Mouse (Mus musculus) urinary bladder, adult 18-20 months (tissue): ENCODE results near the gene Hddc2.

ENCODE experiments used
- DNase-seq, 2 experiments: peaks; one replicate each; pipeline ENCODE4 v3.0.0; 2022; ENCODE audit warnings: low spot score in 2 of 2, mixed read lengths in 2 of 2

The Hddc2 gene

DNA sequence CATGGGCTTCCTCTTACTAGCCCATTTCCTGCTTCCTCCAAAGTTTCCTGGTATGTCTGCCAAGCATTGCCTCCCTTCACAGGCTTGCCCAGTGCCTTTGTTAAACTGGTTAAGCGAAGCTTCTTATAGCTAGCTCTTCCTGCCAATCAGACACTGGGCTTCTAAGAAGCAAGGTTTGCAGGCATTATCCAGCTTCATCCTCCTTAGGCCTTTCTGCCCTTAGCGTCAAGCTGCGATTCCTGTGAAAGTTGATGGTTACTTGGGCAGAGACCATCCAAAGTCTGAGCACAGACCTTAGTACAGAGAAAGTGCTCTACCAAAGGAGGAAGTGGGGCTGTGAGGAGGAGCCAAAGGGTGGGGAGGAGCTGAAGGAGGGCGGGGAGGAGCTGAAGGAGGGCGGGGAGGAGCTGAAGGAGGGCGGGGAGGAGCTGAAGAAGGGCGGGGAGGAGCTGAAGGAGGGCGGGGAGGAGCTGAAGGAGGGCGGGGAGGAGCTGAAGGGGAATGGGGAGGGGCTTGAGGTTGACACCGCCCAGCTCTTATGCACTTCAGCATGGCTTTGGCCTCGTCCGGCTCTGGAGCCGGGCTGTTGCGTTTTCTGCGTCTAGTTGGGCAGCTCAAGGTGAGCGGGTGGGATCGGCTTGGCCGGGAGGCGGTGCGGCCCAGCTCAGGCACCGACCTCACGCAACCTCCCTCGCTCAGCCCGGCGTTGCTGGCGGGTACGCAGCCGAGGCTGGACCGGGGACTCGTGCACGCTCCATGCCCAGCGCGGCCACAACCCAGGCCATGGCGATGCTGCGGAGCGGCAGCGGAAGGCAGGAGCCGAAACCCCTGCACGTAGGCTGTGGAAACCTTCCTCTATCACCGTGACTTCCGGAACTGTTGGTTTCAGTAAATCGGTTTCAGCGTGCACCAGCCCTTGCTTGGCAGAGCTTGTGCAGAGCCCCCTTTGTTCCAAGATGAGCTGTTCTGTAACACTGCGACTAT, at the start of gene Hddc2:
TSS of gene Hddc2 (plus strand) at position 519 of the 984 bp plus-strand sequence.
- peak; percentile 43 to 67 for DNase-seq

DNA sequence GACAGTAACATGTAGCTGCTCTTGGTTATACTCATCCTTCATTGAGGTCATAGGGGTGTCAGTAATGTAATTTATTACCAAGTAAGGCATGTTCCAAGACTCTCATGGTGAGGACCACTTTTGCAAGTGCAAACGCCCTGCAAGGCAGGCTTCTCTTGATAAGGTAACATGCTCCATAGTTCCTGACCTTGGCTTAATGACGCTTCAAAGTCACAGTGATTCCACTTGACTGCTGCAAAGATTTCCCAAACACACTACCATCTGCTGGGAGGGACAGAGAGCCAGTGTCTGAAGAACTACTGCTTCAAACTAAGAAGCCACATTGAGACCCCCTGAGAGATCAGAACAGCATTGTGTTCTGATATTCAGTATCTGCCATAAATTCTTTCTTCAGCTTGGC, 40.4 kb upstream of the Hddc2 start:
- DNase-seq, result no peak

DNA sequence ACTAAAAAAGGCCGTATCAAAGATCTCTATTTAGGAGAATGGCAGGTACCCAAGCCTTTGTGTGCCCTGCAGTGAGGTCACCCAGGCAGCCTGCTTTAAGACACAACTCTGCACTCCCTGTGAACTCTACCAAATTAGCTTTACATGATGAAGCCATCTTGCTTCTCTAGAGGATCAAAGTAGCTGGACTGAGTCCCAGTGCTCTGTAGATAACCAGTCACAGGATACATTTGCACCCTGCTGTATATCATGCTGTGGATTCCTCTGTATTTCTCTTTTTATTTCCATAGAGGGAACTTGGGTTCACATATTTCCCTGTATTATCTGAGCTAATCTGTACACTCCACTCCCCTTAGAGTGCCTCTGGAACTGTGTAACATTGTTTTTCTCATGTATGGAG, 40.0 kb upstream of the Hddc2 start:
- no peak for DNase-seq

DNA sequence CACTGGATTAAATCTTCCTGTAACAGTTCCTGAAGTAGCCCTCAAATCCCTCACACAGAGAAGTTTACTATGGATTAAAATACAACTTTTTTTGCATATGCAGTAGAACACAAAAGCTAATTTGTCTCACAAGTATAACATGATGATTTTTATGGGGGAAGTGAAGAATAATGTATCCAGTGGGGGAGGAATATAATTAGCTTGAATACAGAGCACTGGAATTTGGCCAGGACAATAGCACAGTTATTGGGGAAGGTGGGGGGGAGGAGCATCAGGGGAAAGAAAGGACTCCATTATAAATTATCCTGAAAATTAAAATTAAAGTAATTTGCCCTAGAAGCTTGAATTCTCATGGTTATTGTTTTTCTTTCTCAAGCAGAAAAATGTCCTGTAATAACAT, 25.4 kb upstream of the Hddc2 start:
- no peak for DNase-seq

DNA sequence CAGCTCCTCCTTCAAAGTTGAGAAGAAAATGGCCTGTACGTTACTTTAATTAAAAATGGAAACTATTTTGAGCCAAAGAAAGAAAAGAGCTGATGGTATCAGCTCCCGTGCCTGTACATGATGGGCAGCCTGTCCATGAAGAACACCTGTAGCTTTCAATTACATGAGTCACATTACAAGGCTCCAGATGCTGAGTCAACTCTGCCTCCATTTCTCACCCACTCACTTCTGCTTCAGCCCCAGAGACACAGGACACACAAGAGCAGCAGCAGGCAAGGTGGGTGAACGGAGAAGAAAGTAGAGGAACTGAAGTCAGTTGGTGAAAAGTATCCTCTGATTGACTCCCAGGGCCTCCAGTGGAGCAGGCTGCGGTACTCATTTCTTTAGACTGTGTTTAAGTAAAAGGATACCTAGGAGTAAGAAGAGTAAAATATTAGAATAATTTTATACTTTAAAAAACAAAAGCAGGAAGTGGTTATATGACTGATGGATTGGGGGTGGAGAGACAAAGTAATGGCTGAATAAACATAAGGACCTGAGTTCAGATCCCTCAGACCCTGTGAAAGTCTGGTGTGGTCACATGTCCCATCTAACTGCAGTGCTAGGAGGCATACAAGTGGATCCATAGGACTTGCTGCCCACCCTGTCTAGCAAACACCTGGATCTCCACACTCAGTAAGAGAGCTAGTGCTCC, 24.3 kb upstream of the Hddc2 start:
- DNase-seq, result no peak

DNA sequence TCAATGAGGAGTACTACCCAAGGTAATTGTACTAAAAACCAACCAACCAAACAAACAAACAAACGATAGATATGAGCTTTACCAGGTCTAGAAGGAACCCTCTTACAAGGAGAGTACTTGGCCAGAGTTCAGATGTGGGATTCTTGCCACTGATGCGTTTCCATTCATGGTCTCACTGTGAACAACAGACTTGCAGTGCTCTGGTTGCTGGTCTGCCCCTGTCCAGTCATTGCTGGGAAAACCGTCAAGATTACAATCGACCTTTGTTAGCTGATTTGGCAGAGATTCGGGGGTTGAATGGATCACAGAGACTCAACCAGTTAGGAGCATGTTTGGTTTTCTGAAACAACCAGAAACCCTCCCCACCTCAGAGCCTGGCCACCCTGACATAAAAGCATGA, 17.5 kb upstream of the Hddc2 start:
- no peak for DNase-seq

DNA sequence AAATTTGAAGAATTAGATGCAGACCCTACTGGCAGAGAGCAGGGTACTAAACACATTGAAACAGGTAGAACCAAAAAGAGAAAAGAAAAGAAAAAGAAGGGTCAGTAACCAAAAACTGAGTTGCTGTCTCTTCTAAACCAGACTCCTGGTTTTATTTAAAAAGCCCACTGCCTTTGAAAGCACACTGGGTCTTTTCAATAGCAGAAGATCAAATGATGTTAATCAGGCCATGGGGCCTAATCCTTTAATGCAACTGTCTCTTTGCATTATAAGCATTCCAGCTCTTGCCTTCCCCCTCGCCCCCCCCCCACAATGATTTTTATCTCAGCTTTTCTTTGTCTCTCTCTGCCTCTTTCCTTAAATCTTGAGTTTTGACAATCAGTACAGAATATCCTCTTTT, 16.7 kb upstream of the Hddc2 start:
- DNase-seq, result no peak

DNA sequence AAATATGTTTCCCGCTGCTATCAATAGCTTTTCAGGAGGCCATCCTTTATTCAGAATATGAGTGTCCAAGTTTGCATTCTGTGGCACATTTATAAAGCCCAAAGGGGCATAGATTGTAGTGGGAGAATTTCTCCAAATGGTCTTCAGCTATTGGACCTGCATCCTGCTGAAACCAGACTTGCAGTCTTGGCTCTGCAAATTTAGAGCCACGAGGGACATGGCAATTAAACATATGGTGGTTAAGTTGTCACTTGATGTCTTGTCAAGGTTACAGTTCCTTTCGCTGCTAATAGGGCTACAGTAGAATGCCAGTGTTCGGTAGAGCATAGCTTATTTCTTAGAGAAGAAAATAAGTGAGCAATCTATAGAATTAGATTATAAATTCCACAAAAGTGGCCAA, 16.1 kb upstream of the Hddc2 start:
- no peak for DNase-seq

DNA sequence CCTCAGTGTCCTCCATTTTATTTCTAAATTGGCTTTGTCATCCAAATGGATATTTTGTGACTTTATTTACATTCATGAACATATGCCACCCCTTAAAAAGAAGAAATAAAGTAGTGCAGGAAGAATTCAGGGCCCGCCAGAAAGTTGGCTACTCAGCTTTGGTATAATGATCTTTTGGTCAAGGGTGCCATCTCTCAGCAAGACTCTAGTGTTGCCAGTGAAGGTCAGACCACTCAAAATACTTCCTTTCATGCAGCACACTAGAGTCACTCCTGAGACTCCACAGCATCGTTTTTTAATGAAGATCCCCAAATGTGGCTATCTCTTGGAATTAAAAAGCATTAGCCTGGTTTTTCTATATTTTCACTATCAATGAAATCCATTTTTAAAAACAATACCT, 14.9 kb upstream of the Hddc2 start:
- no peak for DNase-seq

DNA sequence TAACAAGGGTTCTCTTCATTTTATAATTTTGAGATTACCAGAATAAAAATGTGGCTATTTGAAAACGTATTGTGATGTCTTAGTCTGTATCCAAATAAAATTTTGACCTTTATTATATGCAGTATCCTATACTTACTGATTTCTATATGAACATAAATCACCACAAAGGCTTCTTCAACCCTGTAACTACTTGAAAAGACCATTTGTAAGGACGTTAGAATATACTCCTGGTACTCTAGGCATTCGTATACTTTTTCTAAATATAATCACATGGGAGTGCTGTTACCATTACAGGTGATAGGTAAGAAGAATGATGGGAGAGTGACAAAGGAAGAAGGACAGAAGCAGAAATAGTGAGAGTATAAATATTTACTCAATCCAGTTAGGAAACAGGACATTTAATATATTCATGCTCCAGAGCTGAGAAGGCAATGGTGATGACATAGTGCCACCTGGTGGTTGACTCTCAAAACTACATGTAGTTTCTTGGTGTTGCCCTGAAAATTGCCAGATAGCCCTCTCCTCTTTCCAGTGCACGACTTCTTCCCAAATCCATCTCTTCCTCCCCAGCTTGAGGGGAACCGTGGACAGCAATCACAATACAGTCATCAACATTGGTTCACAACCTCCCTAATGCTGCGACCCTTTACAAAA, 14.1 kb upstream of the Hddc2 start:
- peak in 1 of 2 experiments; percentile 20 for DNase-seq

DNA sequence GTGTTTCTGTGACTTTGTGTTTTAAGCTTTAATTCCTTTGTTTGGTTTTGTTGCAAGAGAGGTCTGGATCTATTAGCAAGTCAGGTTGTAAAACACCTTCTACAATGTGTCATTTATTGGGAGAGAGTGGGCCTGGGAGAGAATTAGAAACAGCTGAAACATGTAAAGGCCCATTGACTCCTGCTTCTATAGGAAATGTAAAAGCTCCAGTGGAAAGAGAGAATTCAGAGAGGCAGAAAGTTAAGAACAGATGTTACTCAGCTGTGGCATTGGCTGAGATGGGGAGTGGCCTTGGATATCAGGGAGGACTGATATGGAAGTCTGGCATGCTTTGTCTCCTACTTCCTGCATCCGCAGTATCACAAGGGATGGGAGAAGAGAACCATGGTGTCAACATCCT, 12.9 kb upstream of the Hddc2 start:
- DNase-seq, result no peak

DNA sequence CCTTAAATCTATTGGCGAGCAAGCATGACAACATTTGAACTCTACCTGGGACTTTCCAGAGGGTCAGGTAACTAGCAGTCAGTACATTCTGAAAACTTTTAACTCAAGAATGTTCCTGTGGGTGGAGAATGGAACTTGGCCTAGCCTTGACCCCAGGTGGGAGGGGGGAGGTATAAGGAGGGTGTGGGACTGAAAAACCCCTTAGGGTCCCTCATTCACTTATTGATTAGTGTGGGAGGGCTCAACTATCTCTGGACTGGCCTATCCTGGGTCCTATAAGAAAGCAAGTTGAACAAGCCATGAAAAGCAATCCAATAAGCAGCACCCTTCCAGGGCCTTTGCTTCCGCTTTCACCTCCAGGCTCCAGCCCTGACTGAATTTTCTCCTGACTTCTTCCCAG, 9.7 kb upstream of the Hddc2 start:
- no peak for DNase-seq

DNA sequence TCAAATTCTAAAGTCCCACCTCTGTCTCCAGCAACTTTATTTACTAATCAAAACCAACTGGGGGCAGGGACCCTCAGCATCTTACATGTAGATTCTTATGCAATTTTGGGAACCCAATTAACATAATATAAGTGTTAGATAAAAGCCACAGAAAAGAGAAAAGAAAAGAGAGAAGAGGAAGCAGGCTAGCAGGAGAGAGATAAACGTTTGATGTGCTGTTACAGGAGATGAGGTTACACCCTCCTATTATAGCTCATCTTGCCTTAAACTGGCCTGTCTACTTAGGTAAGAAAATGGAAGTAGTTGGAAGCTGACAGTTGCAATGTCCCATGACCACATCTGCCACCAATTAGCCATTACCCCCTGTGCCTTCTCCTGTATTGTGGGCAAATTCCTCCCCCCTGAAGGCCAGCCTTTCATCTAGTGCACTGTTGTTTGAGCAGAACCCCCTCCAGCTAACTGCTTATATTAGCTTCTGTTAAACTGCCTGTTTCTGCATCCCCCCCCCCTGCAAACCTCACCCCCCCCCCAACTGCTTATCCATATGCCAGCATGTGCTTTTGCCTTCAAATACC, 6.1 kb upstream of the Hddc2 start:
- no peak for DNase-seq

DNA sequence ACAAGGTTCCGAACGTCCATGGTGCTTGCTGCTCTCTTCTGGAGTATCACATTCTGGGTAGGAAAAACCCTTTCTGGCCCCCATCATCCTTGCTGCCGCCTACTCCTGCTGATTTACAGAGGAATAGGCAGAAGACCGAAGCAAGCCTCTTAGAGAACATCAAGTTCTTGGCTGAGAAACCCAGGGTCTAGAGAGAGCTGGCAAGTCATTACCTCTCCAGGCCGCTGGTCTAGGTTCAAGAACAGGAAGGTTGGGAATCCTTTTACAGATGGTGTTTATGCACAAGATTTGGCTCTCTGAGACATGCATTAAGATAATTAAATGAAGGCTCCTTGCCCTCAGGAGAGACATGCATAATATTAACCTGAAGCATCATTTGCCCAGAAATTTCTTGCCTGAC, 5.3 kb downstream of the Hddc2 start:
- DNase-seq, result no peak

DNA sequence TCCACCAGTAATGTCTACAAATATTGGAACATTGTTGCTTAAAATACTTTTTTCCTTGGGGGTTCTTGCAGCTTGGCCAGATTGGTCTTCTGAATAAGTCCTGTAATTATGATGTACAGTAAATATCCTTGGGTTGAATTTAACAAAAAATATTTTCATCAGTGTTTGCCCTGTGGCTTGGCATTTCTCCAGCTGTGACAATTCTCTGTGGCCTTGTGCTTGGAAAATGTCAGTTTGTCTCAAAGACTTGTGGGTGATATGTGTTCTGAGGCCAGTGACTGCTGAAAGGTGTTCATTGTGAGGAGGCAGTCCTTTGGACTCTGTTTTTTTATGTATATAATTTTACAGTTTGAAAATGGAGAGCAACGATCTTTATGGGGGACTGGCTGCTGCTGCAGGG, 16.3 kb downstream of the Hddc2 start:
- DNase-seq, result no peak

DNA sequence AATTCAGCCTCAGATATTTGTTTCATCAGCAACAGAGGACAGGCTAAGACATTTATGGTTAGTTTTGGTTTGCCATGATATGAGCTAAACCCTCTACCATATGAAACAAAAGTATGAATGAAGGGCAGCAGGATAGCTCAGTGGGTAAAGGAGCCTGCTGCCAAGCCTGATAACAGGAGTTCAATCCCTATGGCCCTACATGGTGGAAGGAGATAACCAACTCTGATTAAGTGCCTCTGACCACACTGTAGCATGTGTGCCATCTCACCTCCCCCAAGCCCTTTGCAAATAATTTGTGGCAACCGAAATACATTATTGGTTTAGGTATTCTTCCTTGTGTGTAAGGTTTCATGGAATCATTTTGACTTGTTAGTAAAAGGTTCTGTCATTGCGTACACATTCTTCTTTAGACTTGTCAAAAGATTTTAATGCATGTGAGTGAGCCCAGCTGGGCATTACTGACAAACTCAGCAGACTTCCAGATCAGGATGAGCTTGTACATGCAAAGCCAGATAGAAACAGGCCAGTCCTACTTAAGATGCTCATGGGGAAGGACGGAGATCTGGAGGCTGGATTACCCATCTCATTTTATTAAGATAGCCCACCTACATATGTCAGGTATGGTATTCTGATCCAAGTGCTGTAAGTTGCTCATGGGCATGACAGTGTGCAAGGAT, 17.2 kb downstream of the Hddc2 start:
- no peak for DNase-seq

DNA sequence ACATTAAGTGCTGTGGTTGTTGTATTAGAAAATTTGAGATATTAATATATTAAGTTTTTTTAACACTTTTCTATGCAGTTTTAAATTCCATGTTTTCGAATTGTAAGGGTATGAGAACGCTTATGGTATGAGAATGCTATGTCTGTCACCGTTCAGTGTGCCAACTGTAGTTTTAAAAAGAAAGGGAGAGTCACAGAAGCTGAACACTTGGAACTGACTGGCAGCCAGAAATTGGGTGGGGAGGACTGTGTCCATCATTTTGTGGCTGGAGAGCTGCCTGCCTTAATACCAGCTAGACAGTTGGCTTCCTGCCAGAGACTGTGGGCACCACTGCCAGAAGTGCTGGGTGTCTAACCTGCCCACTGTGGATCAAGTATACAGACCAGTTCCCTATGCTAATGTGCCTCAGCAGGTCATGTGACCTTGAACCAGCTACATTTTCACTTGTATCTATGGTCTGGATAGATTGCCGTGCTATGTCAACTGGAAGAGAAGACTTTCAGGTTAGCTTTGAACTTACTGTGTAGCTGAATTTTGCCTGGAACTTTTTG, 18.1 kb downstream of the Hddc2 start:
- no peak for DNase-seq

DNA sequence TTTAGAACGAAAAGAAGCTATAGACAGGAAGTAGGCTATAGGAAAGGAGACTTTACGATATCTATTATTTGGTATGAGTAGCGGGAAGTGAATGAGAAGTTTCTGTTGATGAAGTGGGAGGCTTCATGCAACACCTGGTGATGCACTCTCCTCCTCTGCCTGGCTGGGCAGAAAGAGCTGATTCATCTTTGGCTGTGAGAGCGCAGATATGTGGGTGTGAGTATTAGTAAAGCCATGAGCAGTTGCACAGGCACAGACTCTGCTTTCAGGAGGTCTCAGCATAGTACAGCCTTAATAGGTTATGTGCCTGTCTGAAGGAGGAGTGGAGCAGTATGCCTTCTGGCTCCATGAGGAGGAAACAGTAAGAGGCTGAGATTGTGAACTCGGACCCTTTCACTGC, 23.2 kb downstream of the Hddc2 start:
- no peak for DNase-seq

DNA sequence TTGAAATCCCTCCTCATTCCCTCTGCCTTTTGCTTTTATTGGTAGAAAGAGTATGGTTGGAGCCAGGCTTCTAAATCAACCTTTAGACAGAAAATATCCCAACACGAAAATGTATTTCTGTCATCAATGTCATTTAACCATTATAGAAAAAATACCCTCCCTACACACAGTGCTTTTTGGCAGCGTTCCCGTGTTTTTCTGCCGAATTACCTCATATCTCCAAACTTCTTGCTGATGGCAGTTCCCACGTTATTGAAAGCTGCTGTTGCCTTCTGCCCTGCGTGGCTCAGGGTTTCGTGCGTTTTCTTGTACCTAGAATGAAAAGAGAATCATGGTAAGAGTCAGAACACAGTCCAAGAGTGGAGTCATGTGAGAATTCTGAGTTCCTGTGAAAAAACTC, 33.2 kb downstream of the Hddc2 start:
- DNase-seq, result no peak

DNA sequence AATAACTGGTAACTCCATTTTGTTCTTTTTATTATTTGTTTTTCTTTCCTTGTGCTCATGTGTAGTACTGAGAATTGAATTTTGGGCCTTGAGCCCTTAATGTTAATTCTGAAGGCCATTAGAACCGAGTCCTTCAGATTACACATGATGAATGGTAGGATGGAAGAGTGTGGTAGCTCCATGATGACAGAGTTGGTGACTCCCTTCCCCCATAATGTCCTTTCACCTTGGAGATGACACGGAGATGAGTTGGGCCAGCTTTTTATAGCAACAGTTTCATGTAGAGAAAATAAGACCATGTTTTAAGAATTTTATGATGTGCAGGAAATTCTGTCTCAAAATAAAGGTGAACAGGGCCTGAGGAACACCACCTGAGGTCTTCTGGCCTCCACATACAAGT, 37.9 kb downstream of the Hddc2 start:
- DNase-seq, result no peak

DNA sequence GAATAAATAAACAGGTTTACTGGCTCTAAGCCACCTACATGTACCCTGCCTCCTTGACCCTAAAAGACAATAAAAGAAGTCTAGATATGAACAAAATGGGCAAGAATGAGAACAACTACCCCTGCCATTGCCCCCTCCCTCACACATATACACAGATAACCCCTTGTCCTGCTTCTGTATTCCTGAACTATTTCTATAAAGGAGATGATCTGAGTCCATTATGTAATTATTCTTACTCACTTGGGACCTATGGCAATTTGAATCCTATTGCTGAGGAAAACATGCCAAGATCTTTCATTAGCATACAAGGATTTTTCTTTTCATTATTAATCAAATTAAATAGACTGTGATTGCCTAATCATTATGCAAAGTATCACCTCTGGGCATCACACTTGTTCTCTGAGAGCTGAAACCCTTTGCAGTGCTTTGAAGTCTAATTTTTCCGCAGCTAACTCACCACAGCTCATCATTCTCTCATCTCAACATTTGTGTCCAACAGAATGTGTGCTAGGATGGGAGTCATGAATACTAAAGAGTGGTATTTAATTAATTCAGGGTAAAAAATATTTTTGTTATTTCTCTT, 39.8 kb downstream of the Hddc2 start:
- no peak for DNase-seq
